27 mouse cellular contexts compared by ENCODE assay signal in the genomic region with DNA sequence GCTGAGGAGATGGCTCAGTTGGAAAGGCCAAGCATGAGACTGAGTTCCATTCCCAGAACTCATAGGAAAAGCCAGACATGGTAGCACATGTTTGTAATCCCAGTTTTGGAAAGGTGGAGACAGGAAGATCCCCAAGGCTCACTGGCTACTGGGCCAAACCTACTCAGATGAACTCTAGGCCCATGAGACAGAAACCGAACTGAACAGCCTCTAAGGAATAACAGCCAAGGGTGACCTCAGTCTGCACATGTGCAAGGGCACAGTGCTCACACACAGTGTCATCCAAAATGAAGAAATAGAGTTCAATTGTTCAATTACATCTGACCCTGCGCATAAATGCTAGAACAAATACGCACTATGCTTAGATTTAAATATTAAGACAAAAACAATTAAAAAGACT.
A peak's percentile ranks its signal among the peaks of the same experiment; 100 is the strongest.
DNase-seq lines count a peak whose midpoint lies in the region; ATAC-seq and TF ChIP-seq lines count a peak whose summit lies in the region.
"Had no signal": no experiment of that assay in that cellular context is flagged by ENCODE, and none has a peak within 500 bp of the region (broad histone marks: within the 10 kb centered on the region; RNA-seq: fewer than 3 reads in every experiment).

No protein-coding gene starts in this region.

- H3K27ac ChIP-seq in heart, embryonic 12.5 days (ENCODE audit: poor library complexity, severe bottlenecking), result no peak overlapping the region
- peak overlapping the region; percentile 59 for H3K27ac ChIP-seq in layer of hippocampus, adult 2 months
- H3K27ac ChIP-seq in brown adipose tissue, adult 24 weeks (replicated peaks; ENCODE audit: low read depth, low read length), result 0 out of 2 replicates have a peak overlapping the region, but pooled peaks have one; percentile 22
- H3K27ac ChIP-seq in neural tube, embryonic 15.5 days (replicated peaks), result no peak overlapping the region
- H3K27ac ChIP-seq: heart, embryonic 13.5 days; hindbrain, embryonic 12.5 days; intestine, embryonic 15.5 days; liver, embryonic 12.5 days had no signal

- no peaks in the 10 kb centered on the region for H3K9me3 ChIP-seq in heart, embryonic 12.5 days (replicated peaks)
- no peaks in the 10 kb centered on the region for H3K9me3 ChIP-seq in neural tube, embryonic 15.5 days (replicated peaks)
- H3K9me3 ChIP-seq: heart, embryonic 13.5 days; hindbrain, embryonic 12.5 days; intestine, embryonic 15.5 days; liver, embryonic 12.5 days; neural tube, embryonic 13.5 days had no signal

- peaks cover 8% of the 10 kb centered on the region; the same call in 1 of the 2 replicates for H3K4me1 ChIP-seq in heart, embryonic 12.5 days (replicated peaks)
- peaks cover 6% of the 10 kb centered on the region for H3K4me1 ChIP-seq in brown adipose tissue, adult 24 weeks (ENCODE audit: control insufficient read depth, insufficient read depth, insufficient read length, low read length)
- H3K4me1 ChIP-seq in neural tube, embryonic 15.5 days, result peaks cover 9% of the 10 kb centered on the region; the same call in 1 of the 2 replicates
- H3K4me1 ChIP-seq: intestine, embryonic 15.5 days; liver, embryonic 12.5 days; neural tube, embryonic 13.5 days had no signal

- 92% methylated on average over 3 of the region's 3 CpGs for whole genome bisulfite sequencing in heart, embryonic 12.5 days
- WGBS in neural tube, embryonic 15.5 days, result 94% methylated on average over 3 of the region's 3 CpGs

- no peaks in the 10 kb centered on the region; the same call in 1 of the 2 replicates for H3K36me3 ChIP-seq in heart, embryonic 12.5 days
- H3K36me3 ChIP-seq in neural tube, embryonic 15.5 days, result no peaks in the 10 kb centered on the region
- H3K36me3 ChIP-seq: heart, embryonic 13.5 days; intestine, embryonic 15.5 days; liver, embryonic 12.5 days; neural tube, embryonic 13.5 days had no signal

- H3K27me3 ChIP-seq in heart, embryonic 12.5 days (replicated peaks), result no peaks in the 10 kb centered on the region
- H3K27me3 ChIP-seq in neural tube, embryonic 15.5 days (replicated peaks), result no peaks in the 10 kb centered on the region
- H3K27me3 ChIP-seq: heart, embryonic 13.5 days; hindbrain, embryonic 12.5 days; intestine, embryonic 15.5 days; liver, embryonic 12.5 days; neural tube, embryonic 13.5 days had no signal

- H3K4me3 ChIP-seq in heart, embryonic 12.5 days, result no peak overlapping the region
- H3K4me3 ChIP-seq in layer of hippocampus, adult 2 months, result no peak overlapping the region
- no peak overlapping the region for H3K4me3 ChIP-seq in brown adipose tissue, adult 24 weeks (ENCODE audit: insufficient read depth, low read depth, low read length)
- H3K4me3 ChIP-seq in neural tube, embryonic 15.5 days (replicated peaks), result no peak overlapping the region
- H3K4me3 ChIP-seq: heart, embryonic 13.5 days; hindbrain, embryonic 12.5 days; intestine, embryonic 15.5 days; liver, embryonic 12.5 days; myocyte; neural tube, embryonic 13.5 days had no signal

- H3K9ac ChIP-seq in heart, embryonic 12.5 days, result no peak overlapping the region
- no peak overlapping the region for H3K9ac ChIP-seq in neural tube, embryonic 15.5 days (replicated peaks)
- H3K9ac ChIP-seq: heart, embryonic 13.5 days; hindbrain, embryonic 12.5 days; intestine, embryonic 15.5 days; liver, embryonic 12.5 days; liver, postnatal 0 days; neural tube, embryonic 13.5 days had no signal

- peak; percentile 94 for DNase-seq in heart, adult 11 months
- no peak for DNase-seq in layer of hippocampus, adult 2 months (ENCODE audit: low spot score in 2 of 2)
- no peak for DNase-seq in layer of hippocampus, postnatal 25 days (ENCODE audit: extremely low spot score in 1 of 2, low spot score in 1 of 2)
- DNase-seq in cerebellum, postnatal 36 days, result no peak
- DNase-seq: adrenal gland, postnatal 25 days; cerebellum, adult 2 months; cerebellum, postnatal 14 days; kidney, adult 2 months; kidney, postnatal 4 days; left cerebral cortex, postnatal 4 days; liver, postnatal 0 days; lung, postnatal 36 days; thymus, postnatal 4 days had no signal

- TF ChIP-seq CTCF in layer of hippocampus, adult 2 months (conservative IDR thresholded peaks at IDR 0.05), result no peak

- ATAC-seq in heart, embryonic 12.5 days (ENCODE audit: insufficient number of reproducible peaks, low FRiP score), result no peak
- no peak for ATAC-seq in neural tube, embryonic 15.5 days (ENCODE audit: low FRiP score)
- ATAC-seq: CD4-positive, CD25-positive, alpha-beta regulatory T cell, adult 4 months; forebrain, embryonic 14.5 days; hindbrain, postnatal 0 days; intestine, embryonic 15.5 days; liver, embryonic 12.5 days; liver, postnatal 0 days; midbrain, embryonic 16.5 days had no signal

- no peak overlapping the region for H3K4me2 ChIP-seq in heart, embryonic 12.5 days
- no peak overlapping the region for H3K4me2 ChIP-seq in neural tube, embryonic 15.5 days
- H3K4me2 ChIP-seq: heart, embryonic 13.5 days; hindbrain, embryonic 12.5 days; intestine, embryonic 15.5 days; liver, embryonic 12.5 days; midbrain, embryonic 11.5 days; neural tube, embryonic 13.5 days had no signal

Comparison
In these comparisons a context has a peak if more than half of its experiments do, and no peak if none do; other contexts are left out.
1. H3K27ac ChIP-seq: peak in layer of hippocampus, adult 2 months (single experiment) and brown adipose tissue, adult 24 weeks (single experiment); none in heart, embryonic 12.5 days (single experiment) and neural tube, embryonic 15.5 days (single experiment).